Mouse (Mus musculus) retina, embryonic 14.5 days (tissue): Measurements from ENCODE around the gene Fgf9.

Source experiments
- DNase-seq: peaks from one replicate; pipeline ENCODE4 v3.0.0-alpha.2; 2015; ENCODE audit warnings: low spot score

Gene Fgf9

DNA sequence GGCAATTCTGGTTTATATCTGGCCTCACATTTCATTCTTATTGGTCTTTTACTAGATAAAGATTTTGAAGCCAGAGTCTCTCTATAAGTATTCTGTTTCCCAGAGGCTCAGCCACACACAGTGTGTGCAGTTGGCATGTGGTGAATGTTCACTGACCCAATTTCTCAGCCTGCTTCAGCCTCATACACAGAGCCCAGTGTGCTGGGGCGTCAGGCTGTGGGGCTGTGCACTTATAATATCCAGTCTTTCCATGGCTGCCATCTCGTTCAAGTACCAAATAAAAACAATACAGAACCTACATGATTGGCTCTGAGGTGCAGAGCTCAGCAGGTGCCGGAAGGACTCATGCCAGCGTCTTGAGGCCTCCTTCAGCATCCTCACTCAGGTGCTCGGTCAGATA is 19.1 kb downstream of the Fgf9 start:
- DNase-seq: peak; percentile 63

DNA sequence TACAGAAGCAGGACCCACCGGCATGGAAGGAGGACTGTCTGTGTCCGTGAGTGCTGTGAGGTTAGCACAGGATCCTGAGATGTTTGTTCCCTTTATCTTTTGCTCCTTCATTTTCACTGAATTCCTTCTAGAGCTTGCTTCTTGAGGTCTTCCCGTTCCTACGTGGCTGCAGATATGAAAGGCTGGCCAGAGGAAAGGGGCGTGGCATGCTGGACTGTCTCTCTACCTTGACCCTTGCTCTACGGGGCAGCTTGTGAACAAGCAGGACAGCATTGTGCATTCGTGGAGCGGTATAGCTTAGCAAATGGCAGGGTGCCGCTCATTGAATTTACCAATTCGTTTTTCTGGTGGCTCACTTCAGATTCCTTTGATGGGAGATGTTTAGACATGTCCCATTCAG is 21.0 kb downstream of the Fgf9 start:
- no peak for DNase-seq

GRCm38 (mm10) chr14:58099599-58099998 is 29.3 kb downstream of the Fgf9 start:
- no peak for DNase-seq

- peak; percentile 32 for DNase-seq
Measured at GRCm38 (mm10) chr14:58101298-58101697, 31.0 kb downstream of the Fgf9 start.

GRCm38 (mm10) chr14:58104266-58104665 is 33.9 kb downstream of the Fgf9 start:
- DNase-seq: no peak

GRCm38 (mm10) chr14:58105596-58105995 is 35.2 kb downstream of the Fgf9 start:
- DNase-seq: no peak

DNA sequence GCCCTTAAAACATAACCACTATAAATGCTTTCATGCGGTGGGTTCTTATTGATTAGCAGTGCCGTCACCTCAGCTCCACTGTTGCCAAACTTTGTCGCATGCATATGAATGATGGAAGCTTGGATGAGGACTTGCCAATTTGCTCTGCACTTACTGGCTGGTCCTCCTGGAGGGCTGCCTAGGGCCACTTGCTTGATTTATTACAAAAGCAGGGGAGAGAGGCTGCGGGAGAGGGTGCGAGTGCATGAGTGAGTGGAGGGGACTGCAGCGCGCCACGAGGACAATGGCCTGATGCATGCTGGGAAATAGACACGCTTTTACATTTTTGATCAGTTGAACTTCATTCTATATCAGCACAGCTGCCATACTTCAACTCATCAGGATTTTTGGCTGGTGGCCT is 39.3 kb downstream of the Fgf9 start:
- DNase-seq: no peak

DNA sequence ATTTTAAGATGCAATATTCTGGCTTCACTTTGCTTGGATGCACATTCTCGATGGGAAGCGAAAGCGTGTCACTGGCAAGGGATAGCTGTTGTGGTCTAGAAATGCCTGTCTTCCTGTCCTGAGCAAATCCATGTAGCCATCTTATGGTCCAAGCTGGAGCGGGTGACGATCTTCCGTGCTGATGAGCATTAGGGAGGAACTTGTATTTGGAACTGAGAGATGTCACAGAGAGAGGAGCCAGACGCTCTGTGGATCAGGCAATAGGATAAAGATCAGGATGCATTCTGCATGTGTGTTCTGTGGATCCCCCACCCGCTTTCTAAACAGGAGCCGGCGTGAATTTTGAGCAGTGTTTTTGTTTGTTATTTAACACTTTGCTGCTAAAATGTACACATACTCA is 41.2 kb downstream of the Fgf9 start:
- no peak for DNase-seq

DNA sequence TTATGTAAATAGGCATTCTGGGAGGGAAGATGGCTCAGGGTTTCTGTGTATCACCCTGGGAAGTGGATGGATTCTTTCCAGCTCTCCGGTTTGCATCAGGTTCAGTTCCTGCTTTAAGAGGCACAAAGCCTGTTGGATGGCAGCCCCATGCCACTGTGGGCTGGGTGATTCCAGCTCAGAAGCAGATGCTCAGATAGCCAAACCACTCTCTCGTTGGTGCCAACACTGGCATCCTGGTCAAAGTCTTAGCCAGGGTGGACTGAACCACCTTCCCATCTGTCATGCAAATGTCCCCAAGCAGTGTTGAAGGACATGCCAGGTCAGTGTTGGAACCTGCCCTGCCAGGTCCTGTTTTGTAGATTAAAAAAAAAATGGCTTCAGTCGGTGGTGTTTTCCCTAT is 42.0 kb downstream of the Fgf9 start:
- DNase-seq: no peak

DNA sequence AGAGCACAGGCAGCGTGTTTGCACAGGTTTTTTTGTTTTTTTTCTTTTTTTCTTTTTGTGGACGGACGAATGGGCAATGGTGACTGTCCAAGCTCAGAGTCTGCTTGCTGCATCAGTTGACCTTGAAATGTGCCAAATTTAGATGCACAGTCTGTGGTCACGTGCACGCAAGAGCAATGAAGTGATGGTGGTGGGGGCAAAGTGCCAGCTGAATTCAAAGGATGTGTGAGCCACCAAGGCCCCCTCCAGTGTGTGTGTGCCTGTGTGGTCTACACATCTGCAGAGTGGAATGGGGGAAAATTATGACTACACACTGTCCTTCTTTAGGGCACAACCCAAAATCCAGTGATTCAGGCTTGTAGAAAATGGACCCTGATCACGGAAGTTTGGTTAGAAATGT is 42.8 kb downstream of the Fgf9 start:
- no peak for DNase-seq

GRCm38 (mm10) chr14:58114146-58114545 is 43.8 kb downstream of the Fgf9 start:
- no peak for DNase-seq

- DNase-seq: no peak
Measured at GRCm38 (mm10) chr14:58124625-58125024, 54.3 kb downstream of the Fgf9 start.

DNA sequence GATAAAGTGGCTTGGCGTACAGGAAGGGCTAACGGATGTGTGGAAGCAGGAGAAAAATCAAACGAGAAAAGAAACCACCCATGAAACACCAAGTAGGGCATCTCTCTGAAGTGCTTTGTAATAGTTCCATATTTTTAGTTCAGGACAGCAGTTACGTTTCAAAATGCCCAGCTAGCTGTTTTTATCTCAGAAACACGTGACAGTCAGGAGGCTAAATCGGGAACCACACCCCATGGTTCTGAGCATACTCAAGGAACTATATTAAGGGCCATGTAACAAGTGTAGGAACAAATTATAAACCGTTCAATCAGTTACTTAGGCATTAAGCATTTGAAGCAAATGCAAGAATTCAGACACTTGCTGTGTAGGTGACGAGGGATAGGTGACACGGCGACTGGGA is 56.2 kb downstream of the Fgf9 start:
- DNase-seq: no peak

GRCm38 (mm10) chr14:58139506-58140055 is 69.2 kb downstream of the Fgf9 start:
- DNase-seq: no peak

DNA sequence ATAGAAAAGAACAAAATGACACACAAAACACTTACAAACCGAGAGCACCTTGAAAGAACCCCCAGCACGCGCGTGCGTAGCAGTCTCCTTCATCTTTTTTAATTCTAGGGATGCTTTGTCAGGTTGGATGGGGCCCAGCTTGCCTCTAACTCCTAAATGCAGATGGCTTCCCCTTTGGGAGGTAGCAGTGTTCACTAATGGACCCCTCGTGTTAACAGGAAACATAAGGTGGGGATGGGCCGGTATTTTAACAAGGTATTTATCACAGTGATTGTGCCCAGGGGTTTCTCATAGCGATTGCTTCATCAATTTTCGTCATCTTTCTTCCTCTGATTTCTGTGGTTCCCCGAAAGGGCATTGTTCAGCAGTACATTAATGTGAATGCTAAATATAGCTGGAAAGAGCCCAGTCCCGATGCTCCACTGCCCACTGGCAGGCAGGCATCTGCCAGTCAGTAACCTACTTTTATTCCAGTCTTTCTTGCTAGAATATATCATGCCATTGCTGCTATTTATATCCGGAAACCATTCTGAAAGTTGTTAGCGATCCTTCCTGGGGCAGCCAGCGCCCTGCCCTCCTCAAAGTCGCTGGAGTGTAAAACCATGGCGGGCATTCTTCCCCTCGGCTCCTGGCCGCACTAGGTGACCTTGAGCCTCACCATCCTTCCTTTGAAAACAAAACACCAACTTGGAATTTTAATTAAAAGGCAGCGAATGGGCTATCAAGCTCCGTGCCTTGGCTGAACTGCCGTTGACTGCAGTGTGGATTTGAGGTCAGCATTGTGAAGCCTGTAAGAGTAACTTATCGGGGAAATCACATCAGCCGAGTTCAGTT is 79.5 kb downstream of the Fgf9 start:
- DNase-seq: peak; percentile 52

GRCm38 (mm10) chr14:58150471-58150855 is 80.1 kb downstream of the Fgf9 start:
- peak; percentile 63 for DNase-seq

DNA sequence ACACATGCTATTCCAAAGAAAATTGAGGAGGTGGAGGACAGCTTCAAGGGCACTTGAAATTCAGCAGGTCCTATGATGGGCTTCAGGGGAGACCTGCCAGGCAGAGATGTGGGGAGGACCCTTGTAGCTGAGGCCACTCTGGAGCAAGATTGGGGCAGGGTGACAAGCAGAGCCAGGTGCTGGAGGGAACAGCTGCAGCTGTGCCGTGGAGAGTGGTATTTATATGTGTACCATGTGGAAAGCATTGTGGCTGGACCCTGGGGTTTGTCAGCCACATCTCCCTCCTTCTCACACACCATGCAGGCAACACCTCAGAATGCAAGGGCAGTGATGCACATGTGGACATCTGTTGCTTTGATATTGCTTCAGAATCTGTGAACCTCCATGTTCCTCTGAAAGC is 81.8 kb downstream of the Fgf9 start:
- DNase-seq: peak; percentile 3

DNA sequence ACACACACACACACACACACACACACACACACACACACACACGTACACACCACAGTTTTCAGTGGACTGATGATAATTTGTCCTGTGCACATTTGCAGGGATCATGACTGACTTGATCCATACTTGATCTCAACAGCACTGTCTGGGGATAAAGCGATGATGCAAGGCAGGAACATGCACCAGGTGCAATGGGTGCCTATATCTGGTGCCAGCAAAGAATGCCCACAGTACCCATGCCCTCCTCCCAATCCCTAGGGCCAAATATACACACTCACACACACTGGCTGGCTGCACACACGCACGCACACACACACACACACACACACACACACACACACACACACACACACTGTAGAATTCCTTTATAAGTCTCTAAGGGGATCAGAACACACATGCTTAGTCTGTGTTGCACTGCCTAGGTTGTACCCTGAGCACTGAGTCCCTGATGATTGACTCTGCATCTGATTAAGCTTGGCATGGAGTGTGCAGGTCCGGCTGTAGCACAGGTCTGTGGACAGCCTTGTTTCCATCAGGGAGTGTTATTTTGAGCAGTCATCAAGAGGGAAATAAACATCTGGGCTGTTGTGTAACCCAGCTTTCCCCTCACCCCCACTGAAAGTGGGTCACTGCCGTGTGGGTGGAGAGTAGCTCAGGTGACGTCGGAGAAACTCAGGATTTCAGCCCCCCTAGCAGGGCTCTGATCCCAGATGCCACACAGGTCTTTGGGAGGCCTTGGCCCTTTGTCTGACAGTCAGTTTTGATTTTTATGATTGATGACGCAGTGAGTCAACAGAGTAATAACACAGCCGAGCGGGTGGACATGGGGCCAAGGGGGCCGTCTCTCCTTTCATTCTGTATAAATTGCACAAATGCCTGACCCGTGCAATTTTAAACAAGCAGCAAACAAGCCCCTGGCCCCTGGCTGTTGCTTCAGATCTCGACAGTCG is 83.4 kb downstream of the Fgf9 start:
- peak; percentile 95 for DNase-seq

- DNase-seq: no peak
Measured at GRCm38 (mm10) chr14:58160624-58161023, 90.3 kb downstream of the Fgf9 start.
